Mouse (Mus musculus): ENCODE measurements around the gene Ing4. TPM values are rescaled to one million over a fixed set of nuclear protein-coding genes. Genes with fewer than 3 reads are reported as not detected.
A peak's percentile ranks its signal among the peaks of the same experiment; 100 is the strongest.

The Ing4 gene
- polyA plus RNA-seq, 1 experiment from 2014 or later = 24.3 TPM

DNA sequence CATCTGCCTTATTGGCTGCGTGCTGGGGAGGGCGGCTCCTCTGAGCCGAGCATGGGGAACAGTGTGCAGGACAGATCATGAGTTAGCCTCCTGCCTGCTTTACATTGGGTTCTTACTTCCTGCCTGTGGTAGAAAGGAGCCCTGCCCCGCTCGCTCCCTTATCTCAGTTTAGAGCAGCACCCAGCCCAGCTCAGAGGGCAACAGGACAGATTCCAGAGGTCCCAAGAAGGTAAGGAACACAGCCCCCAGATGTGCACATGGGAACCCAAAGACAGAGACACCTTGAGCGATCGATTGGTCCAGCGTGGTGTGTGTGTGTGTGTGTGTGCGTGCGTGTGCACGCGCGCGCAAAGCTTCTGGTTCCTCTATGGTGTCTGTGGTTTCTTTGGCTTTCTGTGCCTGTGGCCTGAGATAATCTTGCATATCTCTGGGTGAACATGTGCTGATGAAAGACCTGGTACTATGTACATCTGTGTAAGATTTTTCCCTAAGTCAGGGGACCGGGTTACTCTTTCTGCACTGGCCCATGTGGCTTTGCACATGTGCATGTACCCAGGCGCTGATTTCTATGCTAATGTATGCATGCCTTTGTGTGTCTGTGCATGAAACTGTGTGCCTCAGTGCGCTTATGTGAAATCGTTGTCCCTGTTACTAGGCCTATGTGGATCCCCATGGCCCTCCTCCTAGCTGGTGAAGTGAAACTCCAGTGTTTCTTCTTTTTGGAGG lies 31.8 kb downstream of the Ing4 start:
- DNase-seq (peak; percentile 51), ATAC-seq (peak; percentile 88)
- no peaks in the 10 kb centered on the region for H3K36me3 ChIP-seq (replicated peaks; ENCODE audit: insufficient read depth, low read length)
- peak overlapping the region; percentile 36 for H3K9ac ChIP-seq (replicated peaks)
- H3K9me3 ChIP-seq (ENCODE audit: low read length) = no peaks in the 10 kb centered on the region
- H3K27me3 ChIP-seq (ENCODE audit: insufficient read depth, low read length) = no peaks in the 10 kb centered on the region; the same call in 1 of the 2 replicates
- H3K4me1 ChIP-seq (ENCODE audit: insufficient read depth) = peaks cover 21% of the 10 kb centered on the region
- TF ChIP-seq EP300 (IDR thresholded peaks at IDR 0.05; ENCODE audit: low read depth) (peak; percentile 66), CTCF (IDR thresholded peaks at IDR 0.05; ENCODE audit: low read depth) (no peak)
- WGBS (ENCODE audit: insufficient replicate concordance) = 37% methylated on average over 18 of the region's 18 CpGs
- H3K4me2 ChIP-seq (ENCODE audit: low read depth, low read length) = peak overlapping the region; percentile 67
- H3K4me3 ChIP-seq (ENCODE audit: low read depth, low read length) = peak overlapping the region; percentile 38
- peak overlapping the region; percentile 65 for H3K27ac ChIP-seq (ENCODE audit: low read depth)

DNA sequence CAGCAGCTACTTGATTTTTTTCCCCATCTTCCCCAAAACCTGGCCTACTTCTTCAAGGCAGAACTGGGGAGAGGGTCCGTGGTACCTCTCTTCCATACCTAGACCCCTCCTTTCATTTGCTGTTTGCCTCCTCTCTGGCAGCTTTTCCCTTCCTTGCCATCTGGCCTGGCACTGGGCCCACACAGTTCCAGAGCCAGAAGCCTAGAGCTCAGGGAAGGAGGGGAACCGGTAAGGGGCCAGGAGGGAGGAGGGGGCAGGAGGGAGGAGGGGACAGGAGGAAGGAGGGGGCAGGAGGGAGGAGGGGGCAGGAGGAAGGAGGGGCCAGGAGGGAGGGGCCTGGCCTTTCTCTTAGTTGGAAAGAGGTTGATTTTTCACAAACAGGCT lies 32.3 kb downstream of the Ing4 start:
- no peaks in the 10 kb centered on the region; the same call in 1 of the 2 replicates for H3K27me3 ChIP-seq (ENCODE audit: insufficient read depth, low read length)
- WGBS (ENCODE audit: insufficient replicate concordance) = 7% methylated on average over 2 of the region's 2 CpGs
- H3K9ac ChIP-seq (replicated peaks) = peak overlapping the region; percentile 30
- peak overlapping the region; percentile 67 for H3K4me2 ChIP-seq (ENCODE audit: low read depth, low read length)
- peak; percentile 24 for DNase-seq
- H3K4me1 ChIP-seq (ENCODE audit: insufficient read depth) = peaks cover 21% of the 10 kb centered on the region
- H3K4me3 ChIP-seq (ENCODE audit: low read depth, low read length) = peak overlapping the region; percentile 38; the same call in 1 of the 2 replicates
- H3K9me3 ChIP-seq (ENCODE audit: low read length) = no peaks in the 10 kb centered on the region
- H3K36me3 ChIP-seq (replicated peaks; ENCODE audit: insufficient read depth, low read length) = no peaks in the 10 kb centered on the region
- ATAC-seq = peak; percentile 12; the same call in 1 of the 2 replicates
- TF ChIP-seq EP300 (IDR thresholded peaks at IDR 0.05; ENCODE audit: low read depth) (no peak), CTCF (IDR thresholded peaks at IDR 0.05; ENCODE audit: low read depth) (no peak)
- H3K27ac ChIP-seq (ENCODE audit: low read depth) = peak overlapping the region; percentile 65

DNA sequence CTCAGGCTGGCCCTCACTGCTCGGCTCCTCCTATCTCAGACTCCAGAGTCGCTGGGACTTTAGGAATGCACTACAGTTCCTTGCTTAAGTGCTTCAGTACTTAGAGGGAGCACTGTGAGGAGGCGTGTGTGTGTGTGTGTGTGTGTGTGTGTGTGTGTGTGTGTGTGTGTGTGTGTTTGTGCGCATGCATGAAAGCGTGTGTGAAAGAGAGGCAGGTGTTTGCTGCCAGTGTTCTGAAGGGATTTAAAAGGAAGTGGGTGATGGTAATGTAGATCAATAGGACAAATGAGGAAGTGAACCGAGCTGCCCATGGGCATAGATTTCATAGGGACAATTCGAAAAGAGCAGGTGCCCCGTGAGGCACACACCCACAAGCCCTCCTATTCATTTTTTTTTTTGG lies 34.3 kb downstream of the Ing4 start:
- Histone ChIP-seq H3K27ac (ENCODE audit: low read depth) (no peak overlapping the region), H3K4me1 (ENCODE audit: insufficient read depth) (peaks cover 17% of the 10 kb centered on the region), H3K36me3 (replicated peaks; ENCODE audit: insufficient read depth, low read length) (no peaks in the 10 kb centered on the region), H3K4me2 (ENCODE audit: low read depth, low read length) (no peak overlapping the region), H3K4me3 (ENCODE audit: low read depth, low read length) (no peak overlapping the region), H3K27me3 (ENCODE audit: insufficient read depth, low read length) (no peaks in the 10 kb centered on the region; the same call in 1 of the 2 replicates), H3K9me3 (ENCODE audit: low read length) (no peaks in the 10 kb centered on the region), H3K9ac (replicated peaks) (no peak overlapping the region)
- no peak for TF ChIP-seq CTCF (IDR thresholded peaks at IDR 0.05; ENCODE audit: low read depth)
- no peak for TF ChIP-seq EP300 (IDR thresholded peaks at IDR 0.05; ENCODE audit: low read depth)
- DNase-seq (no peak), ATAC-seq (no peak)
- 47% methylated on average over 8 of the region's 8 CpGs for WGBS (ENCODE audit: insufficient replicate concordance)

DNA sequence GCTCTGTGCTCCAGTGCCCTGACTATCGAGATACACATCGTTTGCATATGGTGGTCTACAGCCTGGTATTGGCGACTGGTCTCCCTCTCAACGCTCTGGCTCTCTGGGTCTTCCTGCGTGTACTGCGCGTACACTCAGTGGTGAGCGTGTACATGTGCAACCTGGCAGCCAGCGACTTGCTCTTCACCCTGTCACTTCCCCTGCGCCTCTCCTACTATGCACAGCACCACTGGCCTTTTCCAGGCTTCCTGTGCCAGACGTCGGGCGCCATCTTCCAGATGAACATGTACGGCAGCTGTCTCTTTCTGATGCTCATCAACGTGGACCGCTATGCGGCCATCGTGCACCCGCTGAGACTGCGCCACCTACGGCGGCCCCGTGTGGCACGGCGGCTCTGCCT lies 41.8 kb downstream of the Ing4 start:
- 67% methylated on average over 25 of the region's 25 CpGs for WGBS (ENCODE audit: insufficient replicate concordance)
- Histone ChIP-seq H3K4me1 (ENCODE audit: insufficient read depth) (0 out of 2 replicates have a peak, but pooled peaks cover 8% of the 10 kb centered on the region), H3K4me2 (ENCODE audit: low read depth, low read length) (peak overlapping the region; percentile 73), H3K9me3 (ENCODE audit: low read length) (no peaks in the 10 kb centered on the region), H3K9ac (replicated peaks) (peak overlapping the region; percentile 21; the same call in 1 of the 2 replicates), H3K27me3 (ENCODE audit: insufficient read depth, low read length) (no peaks in the 10 kb centered on the region), H3K27ac (ENCODE audit: low read depth) (no peak overlapping the region), H3K4me3 (ENCODE audit: low read depth, low read length) (peak overlapping the region; percentile 29; the same call in 1 of the 2 replicates), H3K36me3 (replicated peaks; ENCODE audit: insufficient read depth, low read length) (no peaks in the 10 kb centered on the region)
- DNase-seq (no peak), ATAC-seq (no peak)
- TF ChIP-seq EP300 (IDR thresholded peaks at IDR 0.05; ENCODE audit: low read depth) (no peak), CTCF (IDR thresholded peaks at IDR 0.05; ENCODE audit: low read depth) (no peak)

DNA sequence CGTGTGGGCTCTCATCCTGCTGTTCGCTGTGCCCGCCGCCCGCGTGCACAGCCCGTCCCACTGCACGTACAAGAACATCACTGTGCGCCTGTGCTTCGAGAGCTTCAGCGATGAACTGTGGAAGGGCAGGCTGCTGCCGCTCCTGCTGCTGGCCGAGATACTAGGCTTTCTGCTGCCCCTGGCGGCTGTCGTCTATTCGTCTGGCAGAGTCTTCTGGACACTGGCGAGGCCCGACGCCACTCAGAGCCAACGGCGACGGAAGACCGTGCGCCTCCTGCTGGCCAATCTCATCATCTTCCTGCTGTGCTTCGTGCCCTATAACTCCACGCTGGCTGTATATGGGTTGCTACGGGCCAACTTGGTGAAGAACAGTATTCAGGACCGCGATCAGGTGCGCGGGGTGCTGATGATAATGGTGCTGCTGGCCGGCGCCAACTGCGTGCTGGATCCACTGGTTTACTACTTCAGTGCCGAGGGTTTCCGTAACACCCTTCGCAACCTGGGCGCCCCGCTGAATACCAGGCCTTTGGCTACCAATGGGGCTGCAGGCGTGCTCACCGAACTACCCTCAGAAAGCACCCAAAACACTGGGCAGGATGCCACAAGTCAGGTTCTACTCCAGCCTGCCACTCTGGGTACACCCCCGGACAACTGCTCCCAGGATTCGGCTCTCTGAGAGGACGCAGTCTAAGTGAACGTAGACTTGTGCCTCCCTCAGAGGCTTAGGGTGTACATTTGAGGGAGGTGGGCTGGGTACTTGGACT lies 42.4 kb downstream of the Ing4 start:
- Histone ChIP-seq H3K9ac (replicated peaks) (peak overlapping the region; percentile 21; the same call in 1 of the 2 replicates), H3K27ac (ENCODE audit: low read depth) (no peak overlapping the region)
- 47% methylated on average over 45 of the region's 45 CpGs for WGBS (ENCODE audit: insufficient replicate concordance)

More for the DNA sequence above, 42.4 kb downstream of the Ing4 start:
- Histone ChIP-seq H3K4me3 (ENCODE audit: low read depth, low read length) (peak overlapping the region; percentile 29; the same call in 1 of the 2 replicates), H3K4me2 (ENCODE audit: low read depth, low read length) (peak overlapping the region; percentile 73), H3K9me3 (ENCODE audit: low read length) (no peaks in the 10 kb centered on the region), H3K27me3 (ENCODE audit: insufficient read depth, low read length) (no peaks in the 10 kb centered on the region), H3K4me1 (ENCODE audit: insufficient read depth) (0 out of 2 replicates have a peak, but pooled peaks cover 8% of the 10 kb centered on the region), H3K36me3 (replicated peaks; ENCODE audit: insufficient read depth, low read length) (no peaks in the 10 kb centered on the region)
- TF ChIP-seq EP300 (IDR thresholded peaks at IDR 0.05; ENCODE audit: low read depth) (no peak), CTCF (IDR thresholded peaks at IDR 0.05; ENCODE audit: low read depth) (peak; percentile 93)
- ATAC-seq = peak; percentile 85
- peak; percentile 89 for DNase-seq

Measured in liver, postnatal 0 days (tissue).